Comparison of ENCODE assay signal across 27 mouse cellular contexts in the genomic region with DNA sequence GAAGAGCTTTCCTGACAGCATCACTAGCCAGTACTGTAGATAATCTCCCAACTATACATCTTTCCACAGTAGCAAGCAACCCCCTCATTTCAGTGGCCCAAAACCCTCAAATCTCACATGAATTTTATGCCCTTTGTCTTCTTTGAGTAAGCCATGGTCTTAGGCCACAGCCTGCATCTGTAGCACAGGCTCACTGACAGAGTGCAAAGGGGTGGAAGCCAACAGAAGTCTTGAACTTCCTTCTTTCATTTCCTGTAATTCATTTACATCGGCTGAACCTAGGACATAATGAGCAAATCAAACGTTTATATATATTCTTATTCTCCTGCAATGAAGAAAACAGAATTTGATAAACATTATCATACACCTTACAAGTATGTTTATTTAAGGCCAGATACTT.
DNase-seq lines count a peak whose midpoint lies in the region; ATAC-seq and TF ChIP-seq lines count a peak whose summit lies in the region.
"Had no signal": no experiment of that assay in that cellular context is flagged by ENCODE, and none has a peak within 500 bp of the region (broad histone marks: within the 10 kb centered on the region; RNA-seq: fewer than 3 reads in every experiment).

No protein-coding gene starts in this region.

- H3K27ac ChIP-seq in left cerebral cortex, adult 2 months, result no peak overlapping the region
- H3K27ac ChIP-seq: embryonic facial prominence, embryonic 13.5 days; embryonic facial prominence, embryonic 15.5 days; forebrain, embryonic 10.5 days; forebrain, embryonic 12.5 days had no signal

- no peak for TF ChIP-seq CTCF in left cerebral cortex, adult 2 months (IDR thresholded peaks at IDR 0.05)

- peak; percentile 43 for DNase-seq in A20 (ENCODE audit: low read depth, low spot score)
- DNase-seq in layer of hippocampus, postnatal 10 days (ENCODE audit: low spot score in 2 of 2), result no peak
- DNase-seq in left cerebral cortex, adult 2 months (ENCODE audit: extremely low spot score in 1 of 2, low spot score in 2 of 2), result no peak
- DNase-seq in layer of hippocampus, adult 9-10 months (ENCODE audit: low spot score), result no peak
- DNase-seq: adrenal gland, adult 8-10 months; adrenal gland, postnatal 14 days; adrenal gland, postnatal 36 days; B cell, adult 2 months; cerebellum, adult 11-12 months; cerebellum, adult 2 months; cerebellum, adult 9-10 months; cerebellum, postnatal 10 days; cerebellum, postnatal 25 days; embryo, embryonic 11 days had no signal

- intact Hi-C loops in left cerebral cortex, adult 2 months (cut with DNase I), result no loop called here

- peak; percentile 81 for ATAC-seq in common myeloid progenitor, adult 5-6 weeks (replicated peaks; ENCODE audit: low read depth, poor library complexity, severe bottlenecking)
- ATAC-seq in hematopoietic stem cell, adult 5-6 weeks (replicated peaks in 1 of 2; ENCODE audit: insufficient read depth in 1 of 2, low FRiP score in 2 of 2, low TSS enrichment in 1 of 2, low read depth in 1 of 2, poor library complexity in 2 of 2, severe bottlenecking in 2 of 2), result peak; percentile 45 to 53; a peak in 2 of 4 replicates
- peak; percentile 81 for ATAC-seq in megakaryocyte progenitor cell, adult 5-6 weeks (replicated peaks; ENCODE audit: poor library complexity)
- ATAC-seq: activated CD4-positive, CD25-positive, alpha-beta regulatory T cell, adult 4 months; CD4-positive, CD25-positive, alpha-beta regulatory T cell, adult 4 months; forebrain, embryonic 14.5 days; forebrain, embryonic 16.5 days; Patski had no signal

- no peak overlapping the region for H3K4me3 ChIP-seq in left cerebral cortex, adult 2 months
- H3K4me3 ChIP-seq: embryonic facial prominence, embryonic 13.5 days; embryonic facial prominence, embryonic 15.5 days; erythroblast, embryonic 14.5 days; forebrain, embryonic 10.5 days; forebrain, embryonic 12.5 days had no signal
